ENCODE assay signal across 10 mouse cellular contexts in the genomic region with DNA sequence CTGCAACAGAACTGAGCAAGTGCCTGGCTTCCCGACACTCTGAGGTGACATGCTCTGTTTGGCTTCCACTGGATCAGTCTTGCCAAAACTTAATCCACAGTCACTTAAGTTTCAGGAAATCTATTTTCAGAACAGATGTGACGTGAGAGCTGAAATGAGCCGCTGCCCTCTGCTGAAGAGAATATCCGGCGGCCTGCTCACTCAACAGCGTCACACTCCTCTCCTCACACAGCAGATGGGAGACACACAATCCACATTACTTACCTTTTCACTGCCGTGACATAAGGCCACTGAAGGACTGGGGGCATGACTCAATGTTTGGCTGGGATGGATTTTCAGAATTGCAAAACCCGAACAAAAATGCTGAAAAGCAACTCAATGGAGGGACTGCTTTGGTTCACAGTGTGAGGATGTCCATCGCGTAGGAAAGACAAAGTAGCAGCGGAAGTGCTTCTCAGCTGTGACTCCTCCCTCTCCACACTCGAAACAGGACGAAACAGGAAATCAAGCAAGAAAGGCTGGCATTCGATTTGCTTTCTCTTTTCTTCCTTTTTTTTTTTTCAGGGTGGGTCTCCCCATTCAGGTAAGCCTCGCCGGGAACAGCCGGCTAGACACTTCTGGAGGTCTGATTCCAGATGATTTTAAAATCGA.
DNase-seq lines count a peak whose midpoint lies in the region; TF ChIP-seq lines count a peak whose summit lies in the region.
"Had no signal": no experiment of that assay in that cellular context is flagged by ENCODE, and none has a peak within 500 bp of the region (broad histone marks: within the 10 kb centered on the region; RNA-seq: fewer than 3 reads in every experiment).

No protein-coding gene starts in this region.

- peak overlapping the region; percentile 19 to 31; a peak in 3 of 4 replicates for H3K4me3 ChIP-seq in ES-E14 (ENCODE audit: insufficient read depth in 1 of 2, low read depth in 1 of 2, low read length in 2 of 2, poor library complexity in 1 of 2, severe bottlenecking in 1 of 2)
- H3K4me3 ChIP-seq: liver, embryonic 15.5 days had no signal

- no peak overlapping the region for H3K27ac ChIP-seq in ES-E14 (ENCODE audit: insufficient read depth, low read depth, low read length, poor library complexity, severe bottlenecking)
- H3K27ac ChIP-seq: liver, embryonic 15.5 days had no signal

- peak overlapping the region; percentile 47; the same call in 1 of the 2 replicates for H3K9ac ChIP-seq in ES-E14 (ENCODE audit: insufficient read depth, low read depth, low read length, poor library complexity, severe bottlenecking)
- H3K9ac ChIP-seq: liver, embryonic 15.5 days had no signal

- no peaks in the 10 kb centered on the region for H3K9me3 ChIP-seq in ES-E14 (ENCODE audit: control insufficient read depth, insufficient read depth, low read depth, low read length)
- H3K9me3 ChIP-seq: G1E; liver, embryonic 15.5 days had no signal

- no peaks in the 10 kb centered on the region for H3K36me3 ChIP-seq in ES-E14 (ENCODE audit: control insufficient read depth, insufficient read depth, low read length, poor library complexity, severe bottlenecking)
- H3K36me3 ChIP-seq: liver, embryonic 15.5 days had no signal

- H3K4me1 ChIP-seq in ES-E14 (ENCODE audit: control insufficient read depth in 2 of 2, insufficient read depth in 2 of 2, low read length in 2 of 2, poor library complexity in 1 of 2), result no peaks in the 10 kb centered on the region; a peak in 1 of 4 replicates
- H3K4me1 ChIP-seq: liver, embryonic 15.5 days had no signal

- in situ Hi-C loops in ES-E14 (cut with MboI; ENCODE audit: low sequenced_read_pairs in 2 of 2, unreplicated experiment in 2 of 2), result no loop called here

- peak; percentile 10 to 12 for DNase-seq in frontal cortex, postnatal 36 days (ENCODE audit: low spot score in 2 of 2)
- DNase-seq in frontal cortex, postnatal 25 days (ENCODE audit: low spot score in 2 of 2), result no peak
- peak; percentile 27 for DNase-seq in ES-E14 (ENCODE audit: low read depth, low spot score)
- DNase-seq in heart, adult 11 months, result peak; percentile 95
- DNase-seq in kidney, postnatal 10 days, result peak; percentile 22
- DNase-seq in thymus, postnatal 4 days, result no peak
- DNase-seq in Muller cell, postnatal 12 days (ENCODE audit: inconsistent ontology term), result no peak
- no peak for DNase-seq in frontal cortex, postnatal 10 days (ENCODE audit: low spot score in 2 of 2)

TF ChIP-seq in ES-E14, 5 proteins besides CTCF, POLR2A, EP300 and RAD21:
- peak; percentile 61; the same call in 1 of the 2 replicates for TF ChIP-seq ZNF384 (IDR thresholded peaks at IDR 0.05; ENCODE audit: low read depth, low read length)
- no peak for TF ChIP-seq HCFC1 (IDR thresholded peaks at IDR 0.05; ENCODE audit: borderline replicate concordance, insufficient read depth, low read length)

Comparison
In these comparisons a context has a peak if more than half of its experiments do, and no peak if none do; other contexts are left out.
1. DNase-seq: peak in frontal cortex, postnatal 36 days (2 of 2), ES-E14 (single experiment), heart, adult 11 months (single experiment) and kidney, postnatal 10 days (single experiment); none in frontal cortex, postnatal 25 days (0 of 2), thymus, postnatal 4 days (single experiment), Muller cell, postnatal 12 days (single experiment) and frontal cortex, postnatal 10 days (0 of 2).